Mouse (Mus musculus) limb, embryonic 10.5 days (tissue): ENCODE data around the gene Rassf1. TPM values are rescaled to one million over a fixed set of nuclear protein-coding genes. Genes with fewer than 3 reads are reported as not detected.
"Not testable (repeated sequence)": the region's sequence is repeated elsewhere in the genome, so short reads cannot be mapped to it uniquely, and the experiment has no call there.

Source experiments
- DNase-seq: peaks from one replicate; pipeline ENCODE4 v3.0.0-alpha.2; 2017; ENCODE audit warnings: low spot score
- H3K27ac ChIP-seq: fragments of 300-500 bp; sonication (generic); 2 replicates; pipeline ENCODE4 v1.5.1; 2016; ENCODE audit warnings: mild to moderate bottlenecking
- H3K27me3 ChIP-seq: fragments of 300-500 bp; sonication (generic); 2 replicates; pipeline ENCODE4 v1.6.1; 2016; ENCODE audit warnings: low read depth, mild to moderate bottlenecking; ENCODE audit not compliant: poor library complexity, severe bottlenecking
- H3K36me3 ChIP-seq: fragments of 300-500 bp; sonication (generic); 2 replicates; pipeline ENCODE4 v1.6.1; 2016; ENCODE audit warnings: mild to moderate bottlenecking, moderate library complexity
- H3K4me1 ChIP-seq: fragments of 300-500 bp; sonication (generic); 2 replicates; pipeline ENCODE4 v1.6.1; 2016
- H3K4me3 ChIP-seq: fragments of 300-500 bp; sonication (generic); 2 replicates; pipeline ENCODE4 v1.5.1; 2016; ENCODE audit warnings: mild to moderate bottlenecking, moderate library complexity
- H3K9me3 ChIP-seq: fragments of 300-500 bp; sonication (generic); replicated peaks from 2 replicates; pipeline ENCODE4 v1.6.1; 2016; ENCODE audit warnings: mild to moderate bottlenecking
- WGBS: fragments of 180-500 bp; shearing (Covaris S2); methylation state at CpG from one replicate; pipeline ENCODE4 v1.1.7; 2016; 5-methylcytosine and 5-hydroxymethylcytosine counted together
- polyA plus RNA-seq: library from polyadenylated mRNA; unstranded; fragments of >200 nt; fragmentation: Nextera tagmentation; extraction: Ambion mirVana; gene quantifications from 2 replicates; pipeline ENCODE4 v1.2.1, GENCODE M21; 2016

Rassf1 gene
- polyA plus RNA-seq, 1 experiment from 2014 or later: 57.4 TPM

DNA sequence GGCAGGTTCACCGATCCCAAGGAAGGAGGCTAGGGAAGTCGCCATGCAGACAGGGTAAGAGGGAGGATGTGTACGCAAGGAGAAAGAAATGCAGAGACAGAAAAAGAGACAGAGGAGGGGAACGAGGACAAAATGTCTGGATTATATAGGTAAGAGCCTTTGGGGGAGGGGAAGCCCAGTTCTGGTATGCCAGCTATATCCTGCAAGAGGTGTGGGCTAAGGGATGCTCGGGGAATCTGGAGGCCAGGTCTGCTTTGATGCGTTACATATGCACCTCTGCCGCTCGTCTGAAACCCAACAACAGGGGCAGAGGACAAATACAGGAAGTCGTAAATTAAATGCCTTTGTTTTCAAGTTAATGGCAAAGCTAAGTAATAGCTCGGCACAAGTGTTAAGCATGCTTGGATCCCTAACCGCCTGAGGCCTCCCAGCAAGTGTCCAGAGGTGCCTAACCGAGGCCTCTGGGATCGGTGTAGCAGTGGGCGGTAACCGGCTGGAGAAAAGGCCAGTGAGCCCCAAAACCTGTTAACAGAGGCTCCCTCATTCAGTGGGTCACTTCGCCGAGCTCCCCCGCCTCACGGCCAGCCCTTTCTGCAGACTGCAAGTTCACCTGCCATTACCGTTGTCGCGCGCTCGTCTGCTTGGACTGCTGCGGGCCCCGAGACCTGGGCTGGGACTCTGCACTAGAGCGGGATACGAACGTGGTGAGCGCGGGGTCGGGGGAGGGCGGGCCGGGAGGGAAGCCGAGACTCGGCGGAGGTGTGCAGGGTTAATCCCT lies 2.4 kb downstream of the Rassf1 start:
- 5% methylated on average over 37 of the region's 37 CpGs for WGBS
- no peak for DNase-seq
- H3K27ac ChIP-seq: peak overlapping the region; percentile 93
- peak overlapping the region; percentile 83 for H3K4me3 ChIP-seq
- no peaks in the 10 kb centered on the region for H3K9me3 ChIP-seq
- H3K4me1 ChIP-seq: peaks cover 72% of the 10 kb centered on the region
- peaks cover 21% of the 10 kb centered on the region for H3K27me3 ChIP-seq
- H3K36me3 ChIP-seq: peaks cover 24% of the 10 kb centered on the region

DNA sequence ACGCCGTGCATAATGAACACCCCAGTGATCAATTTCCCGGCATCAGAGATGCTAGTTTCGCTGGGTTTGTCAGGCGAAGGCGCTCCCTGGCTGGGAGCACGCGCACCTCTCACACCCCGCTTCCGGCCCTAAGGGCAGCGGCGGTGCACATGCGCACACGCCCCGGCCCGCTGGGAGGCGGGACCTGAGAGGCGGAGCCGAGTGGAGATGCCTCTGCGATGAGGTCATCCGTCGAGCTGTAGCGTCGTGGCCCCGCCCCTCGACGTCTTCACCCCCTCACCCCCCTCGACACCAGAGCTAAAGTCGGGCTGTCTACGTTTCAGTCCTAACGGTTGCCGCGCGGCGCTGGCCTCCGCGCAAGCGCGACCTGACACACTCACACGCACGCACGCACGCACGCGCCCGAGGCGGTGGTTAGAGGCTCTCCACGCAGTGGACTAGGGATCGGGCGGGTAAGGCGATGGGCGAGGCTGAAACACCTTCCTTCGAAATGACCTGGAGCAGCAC lies 3.0 kb downstream of the Rassf1 start:
- peaks cover 71% of the 10 kb centered on the region for H3K4me1 ChIP-seq
- no peaks in the 10 kb centered on the region for H3K9me3 ChIP-seq
- H3K36me3 ChIP-seq: peaks cover 30% of the 10 kb centered on the region
- DNase-seq: peak; percentile 96
- peak overlapping the region; percentile 83 for H3K4me3 ChIP-seq
- peaks cover 15% of the 10 kb centered on the region for H3K27me3 ChIP-seq
- peak overlapping the region; percentile 93 for H3K27ac ChIP-seq
- under 1% methylated on average over 53 of the region's 53 CpGs for WGBS

DNA sequence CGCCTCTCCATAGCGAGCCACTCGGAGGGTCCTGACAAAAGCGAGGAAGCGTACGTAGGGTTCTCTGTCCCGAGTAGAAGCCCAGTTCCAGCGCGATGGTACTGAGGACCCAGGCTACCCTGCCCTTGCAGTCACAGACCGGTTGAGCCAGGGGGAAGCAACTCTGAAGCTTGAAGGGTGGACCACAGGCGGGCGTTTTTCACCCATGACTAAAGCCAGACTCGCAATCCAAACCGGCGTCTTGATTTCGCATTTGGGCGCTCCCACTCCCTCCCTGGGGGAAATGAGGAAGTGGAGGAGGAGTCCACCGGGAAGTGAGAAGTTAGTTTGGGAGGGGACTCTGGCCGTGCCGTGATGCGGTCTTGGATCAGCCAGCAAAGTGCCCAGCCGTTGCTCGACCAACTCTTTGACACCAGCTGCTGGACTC lies 3.7 kb downstream of the Rassf1 start:
- H3K27me3 ChIP-seq: peaks cover 9% of the 10 kb centered on the region
- H3K4me3 ChIP-seq: peak overlapping the region; percentile 83
- H3K36me3 ChIP-seq: peaks cover 37% of the 10 kb centered on the region
- no peaks in the 10 kb centered on the region for H3K9me3 ChIP-seq
- peak overlapping the region; percentile 93 for H3K27ac ChIP-seq
- DNase-seq: no peak
- under 1% methylated on average over 23 of the region's 23 CpGs for WGBS
- H3K4me1 ChIP-seq: peaks cover 65% of the 10 kb centered on the region

DNA sequence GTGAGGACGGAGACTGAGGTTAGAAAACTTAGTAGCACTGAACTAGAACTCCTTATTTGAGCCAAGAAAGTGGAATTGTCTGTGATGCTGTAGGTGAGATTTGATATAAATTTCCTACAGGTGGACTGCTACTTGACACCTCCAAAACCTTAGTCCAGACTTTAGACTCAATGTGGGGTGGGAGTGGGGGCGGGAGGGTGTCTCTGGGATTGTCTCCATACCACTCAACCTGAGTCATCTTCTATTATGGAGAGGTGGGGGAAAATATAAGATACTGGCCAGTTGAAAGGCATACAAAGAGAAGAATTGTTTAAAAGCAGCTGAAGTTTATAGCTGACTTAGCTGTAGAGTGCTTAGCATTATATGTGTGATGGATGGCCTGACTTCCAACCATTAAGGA lies 4.3 kb downstream of the Rassf1 start:
- WGBS: 60% methylated on average over 2 of the region's 2 CpGs
- H3K27me3 ChIP-seq: peaks cover 2% of the 10 kb centered on the region
- H3K36me3 ChIP-seq: peaks cover 44% of the 10 kb centered on the region
- peak overlapping the region; percentile 83 for H3K4me3 ChIP-seq
- peaks cover 59% of the 10 kb centered on the region for H3K4me1 ChIP-seq
- H3K9me3 ChIP-seq: no peaks in the 10 kb centered on the region
- no peak for DNase-seq
- H3K27ac ChIP-seq: peak overlapping the region; percentile 93; the same call in 1 of the 2 replicates

DNA sequence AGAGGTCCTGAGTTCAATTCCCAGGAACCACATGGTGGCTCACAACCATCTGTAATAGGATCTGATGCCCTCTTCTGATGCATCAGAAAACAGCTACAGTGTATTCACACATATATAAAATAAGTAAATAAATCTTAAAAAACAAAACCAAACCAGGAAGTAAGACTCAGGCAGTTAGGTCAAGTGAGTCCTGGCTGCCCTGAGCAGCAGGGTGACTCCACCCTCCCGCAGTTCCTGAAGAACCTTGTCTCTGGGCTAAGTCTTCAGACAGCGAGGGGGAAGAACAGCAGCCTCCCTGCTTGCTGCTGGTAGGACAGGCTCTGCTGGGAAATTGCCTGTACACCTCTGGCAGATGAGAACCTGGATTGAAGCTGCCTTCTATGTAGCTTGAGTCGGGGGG lies 5.0 kb downstream of the Rassf1 start:
- no peak for DNase-seq
- Histone ChIP-seq H3K4me1 (peaks cover 53% of the 10 kb centered on the region), H3K9me3 (no peaks in the 10 kb centered on the region), H3K27ac (no peak overlapping the region), H3K36me3 (peaks cover 50% of the 10 kb centered on the region), H3K4me3 (peak overlapping the region; percentile 83), H3K27me3 (no peaks in the 10 kb centered on the region)
- 88% methylated on average over 3 of the region's 3 CpGs for WGBS

DNA sequence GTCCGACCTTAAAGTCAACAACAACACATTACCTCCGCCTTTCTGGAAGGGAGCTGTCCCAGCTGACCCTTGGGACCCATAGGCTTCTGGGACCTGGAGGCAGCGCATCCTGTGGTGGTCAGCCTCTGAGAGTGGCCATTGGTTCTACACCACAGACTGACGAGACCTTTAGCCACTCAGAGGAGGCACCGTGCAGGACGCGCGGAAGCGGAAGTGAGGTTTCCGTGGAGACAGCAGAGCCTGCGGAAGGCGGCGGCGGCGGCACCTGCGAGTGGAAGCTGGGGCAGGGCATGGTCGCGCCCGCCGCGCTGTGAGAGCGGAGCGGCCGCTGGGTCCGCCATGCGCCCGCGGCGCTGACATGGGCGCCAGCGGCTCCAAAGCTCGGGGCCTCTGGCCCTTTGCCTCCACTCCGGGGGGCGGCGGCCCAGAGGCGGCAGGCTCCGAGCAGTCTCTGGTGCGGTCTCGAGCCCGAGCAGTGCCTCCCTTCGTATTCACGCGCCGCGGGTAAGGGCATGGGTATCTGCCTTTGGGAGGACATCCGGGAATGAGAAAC lies 11.8 kb downstream of the Rassf1 start, which contains the start of gene Tusc2:
Gene Tusc2 (plus strand): TSS at position 227 of the 553 bp plus-strand sequence.
- H3K36me3 ChIP-seq: peaks cover 69% of the 10 kb centered on the region
- no peaks in the 10 kb centered on the region for H3K27me3 ChIP-seq
- peaks cover 60% of the 10 kb centered on the region for H3K4me1 ChIP-seq
- H3K9me3 ChIP-seq: no peaks in the 10 kb centered on the region
- under 1% methylated on average over 46 of the region's 46 CpGs for WGBS
- H3K27ac ChIP-seq: peak within 1 kb of the TSS; percentile 83
- H3K4me3 ChIP-seq: peak within 1 kb of the TSS; percentile 95
- peak; percentile 97 for DNase-seq

DNA sequence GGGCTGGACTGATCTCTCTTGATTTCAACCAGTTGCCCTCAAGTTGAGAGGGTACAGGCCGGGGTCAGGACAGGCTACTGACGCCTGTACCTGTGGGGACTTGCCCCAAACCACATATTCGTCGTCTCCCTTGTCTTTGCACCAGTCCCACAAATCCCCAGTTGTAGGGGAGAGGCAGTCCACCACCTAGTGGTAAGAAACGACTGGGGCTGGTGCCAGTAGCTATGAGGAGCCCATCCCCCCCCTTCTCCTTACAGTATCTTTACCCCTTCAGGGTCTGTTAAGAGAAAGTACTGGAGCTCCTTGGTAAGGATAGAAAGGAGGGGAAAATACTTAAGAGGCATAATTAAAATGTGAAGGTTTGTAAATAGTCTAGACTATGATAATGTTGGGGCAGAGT lies 14.2 kb downstream of the Rassf1 start:
- Histone ChIP-seq H3K4me1 (peaks cover 75% of the 10 kb centered on the region), H3K27ac (peak overlapping the region; percentile 31; the same call in 1 of the 2 replicates), H3K36me3 (peaks cover 52% of the 10 kb centered on the region)
- H3K27me3 ChIP-seq, H3K4me3 ChIP-seq, DNase-seq, H3K9me3 ChIP-seq: not testable (repeated sequence)
- 54% methylated on average over 5 of the region's 5 CpGs for WGBS

DNA sequence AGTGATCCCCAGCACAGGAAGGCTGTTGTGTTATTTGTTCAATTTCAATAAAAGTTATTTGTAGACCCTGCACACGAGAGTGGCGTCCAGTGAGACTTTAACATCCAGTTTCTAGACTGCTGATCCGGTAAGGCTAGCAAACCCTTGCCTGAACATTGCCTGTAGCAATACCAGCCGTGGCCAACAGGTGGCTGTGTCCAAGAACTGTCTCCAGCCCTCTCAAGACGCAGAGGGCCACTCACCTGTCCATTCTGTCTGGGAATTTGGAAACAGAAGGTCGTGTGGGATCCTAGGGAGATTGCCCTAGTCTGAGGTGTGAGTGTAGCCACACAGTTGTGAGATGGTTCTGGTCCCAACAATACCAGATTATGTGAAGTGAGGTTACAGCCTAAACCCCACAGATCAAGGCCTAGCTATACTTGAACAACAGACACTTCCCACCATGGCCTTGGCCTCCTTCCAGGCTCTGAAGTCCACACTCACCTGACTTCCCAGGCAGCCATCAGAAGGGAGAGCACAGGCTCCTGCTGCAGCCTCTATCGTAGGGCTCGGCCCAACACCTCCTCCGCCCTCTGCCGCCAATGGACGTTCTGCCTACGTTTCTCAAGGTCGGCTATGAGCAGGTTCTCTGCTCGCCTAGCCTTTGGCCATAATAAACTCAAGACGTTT lies 14.8 kb downstream of the Rassf1 start:
- Histone ChIP-seq H3K27ac (0 out of 2 replicates have a peak overlapping the region, but pooled peaks have one; percentile 22), H3K36me3 (peaks cover 52% of the 10 kb centered on the region), H3K4me3 (no peak overlapping the region; the same call in 1 of the 2 replicates), H3K27me3 (no peaks in the 10 kb centered on the region), H3K4me1 (peaks cover 82% of the 10 kb centered on the region), H3K9me3 (no peaks in the 10 kb centered on the region)
- peak; percentile 84 for DNase-seq
- WGBS: 62% methylated on average over 15 of the region's 15 CpGs

DNA sequence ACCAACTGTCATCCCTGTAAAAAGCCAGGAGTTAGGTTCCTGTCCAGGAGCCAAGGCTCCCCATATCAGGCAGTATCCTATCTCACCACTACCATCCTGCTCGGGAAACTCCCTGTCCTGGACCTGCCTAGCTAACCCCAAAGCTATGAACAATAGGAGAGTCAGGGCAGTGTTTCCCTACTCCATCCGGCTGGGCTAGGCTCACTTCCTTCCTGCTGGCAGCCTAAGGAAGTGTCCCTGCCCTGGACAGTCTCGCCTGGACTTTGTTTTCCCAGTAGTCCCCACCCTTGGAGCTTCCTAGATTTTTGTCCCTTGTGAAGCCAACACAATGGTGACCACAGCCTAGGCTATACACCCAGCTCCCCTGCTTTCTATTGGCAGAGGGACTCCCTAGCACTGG lies 15.5 kb downstream of the Rassf1 start:
- H3K27me3 ChIP-seq: no peaks in the 10 kb centered on the region
- no peak for DNase-seq
- 76% methylated on average over 3 of the region's 3 CpGs for WGBS
- no peaks in the 10 kb centered on the region for H3K9me3 ChIP-seq
- H3K4me3 ChIP-seq: peak overlapping the region; percentile 83; the same call in 1 of the 2 replicates
- H3K27ac ChIP-seq: peak overlapping the region; percentile 96
- peaks cover 83% of the 10 kb centered on the region for H3K4me1 ChIP-seq
- H3K36me3 ChIP-seq: peaks cover 52% of the 10 kb centered on the region

DNA sequence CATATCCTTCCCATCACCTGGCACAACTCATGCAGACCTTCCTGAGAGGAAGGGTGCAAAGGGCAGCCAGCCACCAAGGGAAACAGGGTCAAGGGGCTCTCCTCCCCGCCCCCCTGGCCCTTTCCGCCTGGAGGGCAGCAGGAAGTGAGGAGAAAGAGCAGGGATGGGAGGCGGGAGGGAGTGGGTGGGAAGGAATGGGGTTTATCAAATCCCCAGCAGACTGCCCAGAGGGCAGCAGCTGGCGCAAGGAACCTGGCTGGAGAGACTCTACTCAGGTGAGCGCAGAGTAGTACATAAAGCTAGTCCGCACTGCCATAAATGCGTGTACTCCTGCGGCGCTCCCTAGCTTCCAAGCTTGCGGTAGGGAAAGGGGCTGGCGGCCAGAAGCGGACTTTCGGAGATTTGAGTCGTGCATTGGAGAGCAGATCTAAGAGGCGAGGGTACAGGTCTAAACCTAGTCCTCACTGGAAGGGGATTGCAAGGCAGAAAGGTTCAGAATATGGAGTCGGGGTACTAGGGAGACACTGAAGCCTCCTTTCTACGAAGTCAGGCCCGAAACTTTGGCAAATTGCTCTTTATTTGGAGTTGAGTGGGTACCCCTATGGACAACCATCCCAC lies 16.5 kb downstream of the Rassf1 start, which contains the start of gene Hyal2:
Gene Hyal2 (plus strand): TSS at position 244 of the 618 bp plus-strand sequence.
- H3K4me1 ChIP-seq: peaks cover 79% of the 10 kb centered on the region
- 4% methylated on average over 18 of the region's 18 CpGs for WGBS
- no peaks in the 10 kb centered on the region for H3K9me3 ChIP-seq
- peak within 1 kb of the TSS; percentile 83 for H3K4me3 ChIP-seq
- H3K27me3 ChIP-seq: no peaks in the 10 kb centered on the region
- H3K36me3 ChIP-seq: peaks cover 52% of the 10 kb centered on the region
- H3K27ac ChIP-seq: peak within 1 kb of the TSS; percentile 96
- peak; percentile 58 for DNase-seq

DNA sequence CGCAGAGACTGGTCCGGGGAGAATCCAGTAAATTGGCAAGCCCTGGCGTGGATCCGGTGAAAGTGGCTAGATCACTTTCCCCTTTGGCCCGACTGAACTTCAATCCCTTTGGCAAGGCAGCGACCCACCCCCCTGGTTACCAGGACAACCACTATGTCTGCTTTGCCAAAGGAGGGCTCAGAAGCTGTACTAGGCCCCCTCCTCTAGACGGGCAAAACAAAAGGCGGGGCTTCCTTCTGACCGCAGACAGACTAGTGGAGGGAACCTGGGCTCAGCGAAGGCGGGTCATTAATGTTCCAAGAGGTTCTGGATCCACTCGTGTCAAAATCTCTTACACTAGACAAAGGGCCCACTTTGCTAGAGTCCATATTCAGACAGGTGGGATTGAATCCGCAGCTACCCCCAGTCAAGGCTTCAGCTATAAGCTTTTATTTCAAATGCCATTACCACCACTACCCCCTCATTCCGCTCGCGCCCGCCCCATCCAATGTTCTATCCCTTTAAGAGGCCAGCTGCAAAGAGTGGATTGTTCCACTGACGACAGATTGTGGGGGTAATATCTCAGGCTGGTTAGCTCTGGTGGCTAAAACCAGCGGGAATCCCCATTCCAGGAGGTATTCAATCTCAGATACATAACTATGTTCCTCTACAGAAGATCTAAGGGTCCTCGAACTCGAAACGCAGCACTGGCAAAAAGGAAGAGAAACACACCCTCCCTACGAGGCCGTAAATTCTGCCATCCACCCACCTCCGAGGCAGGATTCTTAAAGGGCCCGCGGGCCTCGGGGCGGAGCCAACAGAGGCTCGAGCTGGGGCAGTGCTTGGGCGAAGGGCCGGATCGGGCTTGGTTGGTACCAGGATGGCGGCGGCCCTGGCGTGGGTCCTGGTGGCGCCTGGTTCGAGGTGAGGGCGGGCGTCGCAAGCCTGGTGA lies 17.2 kb downstream of the Rassf1 start:
- H3K27me3 ChIP-seq: no peaks in the 10 kb centered on the region
- WGBS: under 1% methylated on average over 41 of the region's 41 CpGs
- H3K9me3 ChIP-seq: no peaks in the 10 kb centered on the region
- H3K4me3 ChIP-seq: peak overlapping the region; percentile 83
- peak; percentile 91 for DNase-seq
- peaks cover 71% of the 10 kb centered on the region for H3K4me1 ChIP-seq
- peaks cover 59% of the 10 kb centered on the region for H3K36me3 ChIP-seq
- peak overlapping the region; percentile 96 for H3K27ac ChIP-seq
